Comparison of ENCODE assay signal across 28 mouse cellular contexts in the genomic region with DNA sequence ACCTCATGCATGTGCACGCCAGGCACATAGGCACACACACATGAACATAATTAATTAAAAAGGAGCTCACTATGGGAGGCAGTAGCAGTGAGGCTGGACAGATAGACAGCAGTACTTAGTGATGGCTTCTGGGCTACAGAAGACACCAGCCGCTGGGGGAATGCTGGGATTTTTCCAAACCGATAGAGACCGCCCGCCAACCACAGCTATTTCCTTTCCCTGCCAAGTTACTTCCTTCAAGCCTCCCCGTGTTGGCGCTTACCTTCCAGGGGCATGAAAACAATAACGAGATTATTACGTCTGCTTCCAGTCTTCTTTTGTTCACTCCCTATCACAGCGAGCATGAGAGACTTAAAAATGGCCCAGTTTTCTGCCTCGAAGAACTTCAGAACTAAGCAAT. TPM values are rescaled to one million over a fixed set of nuclear protein-coding genes. Genes with fewer than 3 reads are reported as not detected.
DNase-seq lines count a peak whose midpoint lies in the region; ATAC-seq and TF ChIP-seq lines count a peak whose summit lies in the region.
"Had no signal": no experiment of that assay in that cellular context is flagged by ENCODE, and none has a peak within 500 bp of the region (broad histone marks: within the 10 kb centered on the region; RNA-seq: fewer than 3 reads in every experiment).

No protein-coding gene starts in this region.

- no peaks in the 10 kb centered on the region for H3K4me1 ChIP-seq in kidney, adult 2 months (ENCODE audit: control insufficient read depth, insufficient read depth, low read length)
- H3K4me1 ChIP-seq: hindbrain, embryonic 13.5 days; intestine, embryonic 15.5 days had no signal

- TF ChIP-seq POLR2A in kidney, adult 2 months (IDR thresholded peaks at IDR 0.05; ENCODE audit: low read depth, low read length): no peak

- no peak overlapping the region for H3K4me3 ChIP-seq in kidney, adult 2 months (ENCODE audit: insufficient read depth, low read depth, low read length)
- H3K4me3 ChIP-seq: embryonic facial prominence, embryonic 10.5 days; embryonic facial prominence, embryonic 13.5 days; erythroblast, embryonic 14.5 days; forebrain, embryonic 10.5 days; heart, adult 2 months; hindbrain, embryonic 10.5 days; hindbrain, embryonic 13.5 days; intestine, embryonic 15.5 days had no signal

- WGBS in kidney, adult 2 months: 79% methylated on average over 11 of the region's 11 CpGs

- H3K27me3 ChIP-seq in kidney, adult 2 months (replicated peaks; ENCODE audit: control insufficient read depth, insufficient read depth, low read length): no peaks in the 10 kb centered on the region
- H3K27me3 ChIP-seq: embryonic facial prominence, embryonic 13.5 days; hindbrain, embryonic 13.5 days; intestine, embryonic 15.5 days had no signal

- peak; percentile 63 for ATAC-seq in common myeloid progenitor, adult 5-6 weeks (replicated peaks; ENCODE audit: low read depth, poor library complexity, severe bottlenecking)
- peak; percentile 71 to 74 for ATAC-seq in hematopoietic stem cell, adult 5-6 weeks (replicated peaks in 1 of 2; ENCODE audit: insufficient read depth in 1 of 2, low FRiP score in 2 of 2, low TSS enrichment in 1 of 2, low read depth in 1 of 2, poor library complexity in 2 of 2, severe bottlenecking in 2 of 2)
- ATAC-seq: CD4-positive, CD25-positive, alpha-beta regulatory T cell, adult 4 months; forebrain, embryonic 14.5 days; hindbrain, embryonic 16.5 days; intestine, embryonic 15.5 days had no signal

- H3K27ac ChIP-seq in kidney, adult 2 months (ENCODE audit: insufficient read depth, low read depth, low read length): no peak overlapping the region
- H3K27ac ChIP-seq: embryonic facial prominence, embryonic 10.5 days; embryonic facial prominence, embryonic 13.5 days; forebrain, embryonic 10.5 days; heart, adult 2 months; hindbrain, embryonic 10.5 days; hindbrain, embryonic 13.5 days; intestine, embryonic 15.5 days had no signal

- peak; percentile 8 for DNase-seq in kidney, adult 2 months
- no peak for DNase-seq in kidney, postnatal 14 days
- peak; percentile 22 for DNase-seq in Muller cell, postnatal 12 days (ENCODE audit: inconsistent ontology term)
- DNase-seq in thymus, postnatal 0 days (ENCODE audit: low spot score): no peak
- DNase-seq in heart, adult 8-10 months (ENCODE audit: low spot score): no peak
- DNase-seq in ovary, postnatal 10 days (ENCODE audit: low spot score): no peak
- DNase-seq: adrenal gland, adult 2 months; adrenal gland, postnatal 14 days; cerebellum, adult 18-20 months; cerebellum, adult 9-10 months; cerebellum, postnatal 14 days; embryo, embryonic 11 days; gastrocnemius, postnatal 25 days; heart, adult 2 months; kidney, adult 11 months had no signal

- H3K36me3 ChIP-seq in kidney, adult 2 months (ENCODE audit: control insufficient read depth, insufficient read depth, low read length): no peaks in the 10 kb centered on the region
- H3K36me3 ChIP-seq: embryonic facial prominence, embryonic 10.5 days; embryonic facial prominence, embryonic 13.5 days; forebrain, embryonic 10.5 days; hindbrain, embryonic 10.5 days; hindbrain, embryonic 13.5 days; intestine, embryonic 15.5 days had no signal

- no peak for TF ChIP-seq CTCF in kidney, adult 2 months (conservative IDR thresholded peaks at IDR 0.05; ENCODE audit: insufficient read depth, insufficient read length, low read depth, low read length)

RNA-seq across cellular contexts. Expression of a gene that starts 5.2 kb away (rescaled TPM):
- 0.27 and 0.54 TPM in 2 replicates for polyA plus RNA-seq in kidney, adult 2 months (2012; rRNA removed)
- total RNA-seq in common myeloid progenitor, adult 5-6 weeks (2017): not detected in 2 replicates
- not detected in 2 replicates for total RNA-seq in hematopoietic stem cell, adult 5-6 weeks (2017)
- 0.68 and 0.82 TPM in 2 replicates for polyA plus RNA-seq in thymus, postnatal 0 days (2015; fragmentation: Nextera tagmentation; extraction: Ambion mirVana)
- not detected for total RNA-seq in heart, adult 8-10 months (2022)
- total RNA-seq: adrenal gland, adult 2 months; heart, postnatal 25 days had no signal
- polyA plus RNA-seq: CD4-positive, CD25-positive, alpha-beta regulatory T cell, adult 4 months; erythroblast, embryonic 14.5 days had no signal

RNA-seq across cellular contexts. Expression of a gene that starts 34.4 kb away (rescaled TPM):
- polyA plus RNA-seq in kidney, adult 2 months (2012; rRNA removed): 34.7 and 46.9 TPM in 2 replicates
- 182 and 208 TPM in 2 replicates for total RNA-seq in common myeloid progenitor, adult 5-6 weeks (2017)
- total RNA-seq in hematopoietic stem cell, adult 5-6 weeks (2017): 209 and 264 TPM in 2 replicates
- polyA plus RNA-seq in thymus, postnatal 0 days (2015; fragmentation: Nextera tagmentation; extraction: Ambion mirVana): 165 and 186 TPM in 2 replicates
- total RNA-seq in heart, adult 8-10 months (2022): 10 to 100 TPM; 66.5 to 80.7 (median 72.1) TPM

Comparison
In these comparisons a context has a peak if more than half of its experiments do, and no peak if none do; other contexts are left out.
1. DNase-seq: peak in kidney, adult 2 months (single experiment) and Muller cell, postnatal 12 days (single experiment); none in kidney, postnatal 14 days (single experiment), thymus, postnatal 0 days (single experiment), heart, adult 8-10 months (single experiment) and ovary, postnatal 10 days (single experiment).